Mouse (Mus musculus) erythroblast, adult 5-6 weeks (primary cell): Measurements from ENCODE around the gene Polr1b. TPM values are rescaled to one million over a fixed set of nuclear protein-coding genes. Genes with fewer than 3 reads are reported as not detected.

Experiments
- ATAC-seq: replicated peaks from 2 replicates; pipeline ENCODE4 v1.8.0; 2016; ENCODE audit warnings: moderate number of reproducible peaks, mild to moderate bottlenecking, moderate TSS enrichment, inconsistent platforms; ENCODE audit not compliant: poor library complexity, low FRiP score, severe bottlenecking
- total RNA-seq, 2 experiments: library from RNA; stranded (forward) in 1 of 2; stranded (reverse) in 1 of 2; fragments of 150-400 nt in 1 of 2; fragments of 200-764, 138-1000 nt in 1 of 2; gene quantifications; 2 replicates each; pipeline versions ENCODE4 v1.2.3 to v1.2.4; 2015 to 2017; ENCODE audit warnings: low replicate concordance in 2 of 2

Polr1b gene
- total RNA-seq, 2 experiments from 2014 or later: 4.4 to 4.9 TPM

- ATAC-seq: no peak
These were observed 12.1 kb downstream of the Polr1b start for GRCm38 (mm10) chr2:129112924-129113323.

GRCm38 (mm10) chr2:129115706-129116367, 15.0 kb downstream of the Polr1b start:
- no peak for ATAC-seq

GRCm38 (mm10) chr2:129116368-129116739, 15.6 kb downstream of the Polr1b start:
- no peak for ATAC-seq

- no peak for ATAC-seq
These were observed 17.3 kb downstream of the Polr1b start for GRCm38 (mm10) chr2:129118061-129118460.

- no peak for ATAC-seq
These were observed 21.2 kb downstream of the Polr1b start for GRCm38 (mm10) chr2:129121986-129122385.

GRCm38 (mm10) chr2:129129412-129129929, 28.7 kb downstream of the Polr1b start, which contains the start of gene Chchd5:
Gene Chchd5, plus strand, starts transcription at chr2:129129700.
- ATAC-seq: peak; percentile 97

GRCm38 (mm10) chr2:129129987-129130545, 29.3 kb downstream of the Polr1b start:
- ATAC-seq: peak; percentile 44

GRCm38 (mm10) chr2:129130776-129131175, 30.0 kb downstream of the Polr1b start:
- ATAC-seq: no peak

GRCm38 (mm10) chr2:129132231-129132630, 31.4 kb downstream of the Polr1b start:
- ATAC-seq: no peak

- ATAC-seq: no peak
These were observed 32.4 kb downstream of the Polr1b start for GRCm38 (mm10) chr2:129133006-129133805.

- no peak for ATAC-seq
These were observed 39.1 kb downstream of the Polr1b start for GRCm38 (mm10) chr2:129139906-129140305.

- no peak for ATAC-seq
These were observed 48.0 kb downstream of the Polr1b start for GRCm38 (mm10) chr2:129148836-129149235.

- ATAC-seq: no peak
These were observed 49.6 kb downstream of the Polr1b start for GRCm38 (mm10) chr2:129150386-129150785.

GRCm38 (mm10) chr2:129151111-129151510, 50.3 kb downstream of the Polr1b start:
- ATAC-seq: no peak

- no peak for ATAC-seq
These were observed 52.0 kb downstream of the Polr1b start for GRCm38 (mm10) chr2:129152751-129153150.

- no peak for ATAC-seq
These were observed 64.0 kb downstream of the Polr1b start for GRCm38 (mm10) chr2:129164815-129165214.

GRCm38 (mm10) chr2:129166466-129167463, 66.0 kb downstream of the Polr1b start:
- no peak for ATAC-seq

- ATAC-seq: no peak
These were observed 72.6 kb downstream of the Polr1b start for GRCm38 (mm10) chr2:129173386-129173785.

GRCm38 (mm10) chr2:129174474-129174873, 73.7 kb downstream of the Polr1b start:
- ATAC-seq: peak; percentile 83
